Mouse (Mus musculus) frontal cortex, postnatal 25 days (tissue): ENCODE measurements around the gene Sergef.
A peak's percentile ranks its signal among the peaks of the same experiment; 100 is the strongest.

ENCODE experiments used
- DNase-seq, 2 experiments: peaks; one replicate each; pipeline ENCODE4 v3.0.0; 2022; ENCODE audit warnings: low spot score in 2 of 2

Sergef gene

GRCm38 (mm10) chr7:46448922-46449645, 190.5 kb downstream of the Sergef start:
- no peak for DNase-seq

GRCm38 (mm10) chr7:46447473-46448165, 192.0 kb downstream of the Sergef start:
- DNase-seq, result no peak

- DNase-seq, result no peak
Observed at GRCm38 (mm10) chr7:46445896-46446295, 193.7 kb downstream of the Sergef start.

GRCm38 (mm10) chr7:46443163-46443562, 196.4 kb downstream of the Sergef start:
- DNase-seq, result no peak

- no peak for DNase-seq
Observed at GRCm38 (mm10) chr7:46438537-46439141, 201.0 kb downstream of the Sergef start.

GRCm38 (mm10) chr7:46435833-46436232, 203.8 kb downstream of the Sergef start:
- no peak for DNase-seq

- no peak for DNase-seq
Observed at GRCm38 (mm10) chr7:46433874-46434273, 205.7 kb downstream of the Sergef start.

- DNase-seq, result no peak
Observed at GRCm38 (mm10) chr7:46425012-46425411, 214.6 kb downstream of the Sergef start.

- no peak for DNase-seq
Observed at GRCm38 (mm10) chr7:46423951-46424350, 215.7 kb downstream of the Sergef start.

GRCm38 (mm10) chr7:46422764-46423412, 216.7 kb downstream of the Sergef start:
- DNase-seq, result peak; percentile 66 to 74

- no peak for DNase-seq
Observed at GRCm38 (mm10) chr7:46422052-46422763, 217.4 kb downstream of the Sergef start.

GRCm38 (mm10) chr7:46421535-46421934, 218.1 kb downstream of the Sergef start:
- peak in 1 of 2 experiments; percentile 38 for DNase-seq

GRCm38 (mm10) chr7:46418102-46418622, 221.4 kb downstream of the Sergef start:
- no peak for DNase-seq

- DNase-seq, result no peak
Observed at GRCm38 (mm10) chr7:46417467-46417866, 222.1 kb downstream of the Sergef start.

GRCm38 (mm10) chr7:46415818-46416425, 223.7 kb downstream of the Sergef start:
- peak in 1 of 2 experiments; percentile 41 for DNase-seq

GRCm38 (mm10) chr7:46413959-46414725, 225.5 kb downstream of the Sergef start:
- no peak for DNase-seq

- no peak for DNase-seq
Observed at GRCm38 (mm10) chr7:46412823-46413222, 226.8 kb downstream of the Sergef start.

- no peak for DNase-seq
Observed at GRCm38 (mm10) chr7:46410727-46411126, 228.9 kb downstream of the Sergef start.

GRCm38 (mm10) chr7:46409204-46409789, 230.3 kb downstream of the Sergef start:
- DNase-seq, result no peak

- DNase-seq, result no peak
Observed at GRCm38 (mm10) chr7:46408606-46409005, 231.0 kb downstream of the Sergef start.
